Mouse (Mus musculus) embryonic facial prominence, embryonic 12.5 days (tissue): ENCODE results near the gene Fam155a. TPM values are rescaled to one million over a fixed set of nuclear protein-coding genes. Genes with fewer than 3 reads are reported as not detected.
A peak's percentile ranks its signal among the peaks of the same experiment; 100 is the strongest.

Source experiments
- ATAC-seq: fragments of 200-750 bp; cut with Nextera tagmentation; 2 replicates; pipeline ENCODE4 v1.8.0; 2017; ENCODE audit not compliant: insufficient number of reproducible peaks, insufficient read depth, low FRiP score, low TSS enrichment
- H3K27ac ChIP-seq: fragments of 300-500 bp; sonication (generic); 2 replicates; pipeline ENCODE4 v1.5.1; 2016; ENCODE audit warnings: mild to moderate bottlenecking
- H3K27me3 ChIP-seq: fragments of 300-500 bp; sonication (generic); 2 replicates; pipeline ENCODE4 v1.6.1; 2016; ENCODE audit warnings: mild to moderate bottlenecking, moderate library complexity
- H3K36me3 ChIP-seq: fragments of 300-500 bp; sonication (generic); 2 replicates; pipeline ENCODE4 v1.6.1; 2016; ENCODE audit warnings: mild to moderate bottlenecking
- H3K4me1 ChIP-seq: fragments of 300-500 bp; sonication (generic); 2 replicates; pipeline ENCODE4 v1.6.1; 2016
- H3K4me2 ChIP-seq: fragments of 300-500 bp; sonication (generic); replicated peaks from 2 replicates; pipeline ENCODE4 v1.6.1; 2016; ENCODE audit warnings: mild to moderate bottlenecking, moderate library complexity
- H3K4me3 ChIP-seq: fragments of 300-500 bp; sonication (generic); 2 replicates; pipeline ENCODE4 v1.5.1; 2016; ENCODE audit warnings: mild to moderate bottlenecking
- H3K9ac ChIP-seq: fragments of 300-500 bp; sonication (generic); 2 replicates; pipeline ENCODE4 v1.6.1; 2016; ENCODE audit warnings: mild to moderate bottlenecking, moderate library complexity
- H3K9me3 ChIP-seq: fragments of 300-500 bp; sonication (generic); 2 replicates; pipeline ENCODE4 v1.6.1; 2016; ENCODE audit warnings: mild to moderate bottlenecking, moderate library complexity
- WGBS: fragments of 180-500 bp; shearing (Covaris S2); methylation state at CpG from one replicate; pipeline ENCODE4 v1.1.7; 2016; 5-methylcytosine and 5-hydroxymethylcytosine counted together
- polyA plus RNA-seq: library from polyadenylated mRNA; unstranded; fragments of >200 nt; fragmentation: Nextera tagmentation; extraction: Ambion mirVana; gene quantifications from 2 replicates; pipeline ENCODE4 v1.2.1, GENCODE M21; 2016

Fam155a gene
- polyA plus RNA-seq, 1 experiment from 2014 or later, result 1.3 TPM

DNA sequence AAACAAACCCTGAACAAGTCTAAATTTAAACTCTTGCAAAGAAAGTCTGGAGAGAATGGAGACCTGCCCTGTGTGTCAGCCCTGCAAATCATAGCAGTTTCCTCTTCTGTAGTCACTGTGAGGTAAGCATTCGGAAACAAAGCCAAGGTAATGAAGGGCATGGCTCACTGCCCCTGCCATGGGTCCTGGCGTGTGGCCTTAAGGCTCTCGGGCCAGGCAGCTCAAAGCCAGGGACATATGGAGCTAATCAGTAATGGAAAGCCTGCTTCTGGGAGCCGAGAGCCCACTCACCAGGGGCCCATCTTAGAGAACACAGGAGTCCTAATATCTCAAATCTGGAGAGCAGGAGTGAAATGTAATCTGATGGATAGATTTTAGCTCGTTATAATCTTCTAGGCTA, 525.0 kb downstream of the Fam155a start:
- Histone ChIP-seq H3K9ac (no peak overlapping the region), H3K9me3 (no peaks in the 10 kb centered on the region), H3K36me3 (no peaks in the 10 kb centered on the region), H3K27ac (no peak overlapping the region), H3K27me3 (no peaks in the 10 kb centered on the region), H3K4me2 (no peak overlapping the region), H3K4me3 (no peak overlapping the region), H3K4me1 (peaks cover 2% of the 10 kb centered on the region; the same call in 1 of the 2 replicates)
- WGBS, result 19% methylated on average over 5 of the region's 5 CpGs
- no peak for ATAC-seq

DNA sequence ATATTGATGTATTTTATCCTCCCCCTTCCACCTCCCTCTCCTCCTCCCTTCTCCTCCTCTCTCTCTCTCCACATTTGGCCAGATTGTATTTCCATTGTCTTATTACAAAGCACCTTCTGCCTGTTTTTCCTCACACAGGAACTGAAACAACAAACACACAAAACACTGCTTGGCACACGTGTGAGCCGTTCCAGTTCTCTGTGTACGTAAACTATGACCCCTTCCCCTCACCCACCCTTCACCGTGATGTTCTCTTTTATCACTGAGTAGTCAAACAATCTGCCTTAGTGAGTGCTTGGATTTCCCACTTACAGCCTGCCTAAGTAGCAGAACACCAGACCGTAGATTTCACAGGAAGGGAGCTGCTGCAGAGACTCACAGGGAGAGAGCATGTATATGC, 530.0 kb downstream of the Fam155a start:
- Histone ChIP-seq H3K36me3 (no peaks in the 10 kb centered on the region), H3K9me3 (no peaks in the 10 kb centered on the region), H3K9ac (no peak overlapping the region), H3K27ac (no peak overlapping the region), H3K4me2 (no peak overlapping the region), H3K4me1 (peaks cover 6% of the 10 kb centered on the region; the same call in 1 of the 2 replicates), H3K27me3 (no peaks in the 10 kb centered on the region), H3K4me3 (no peak overlapping the region)
- ATAC-seq, result no peak
- WGBS, result 24% methylated on average over 5 of the region's 5 CpGs

DNA sequence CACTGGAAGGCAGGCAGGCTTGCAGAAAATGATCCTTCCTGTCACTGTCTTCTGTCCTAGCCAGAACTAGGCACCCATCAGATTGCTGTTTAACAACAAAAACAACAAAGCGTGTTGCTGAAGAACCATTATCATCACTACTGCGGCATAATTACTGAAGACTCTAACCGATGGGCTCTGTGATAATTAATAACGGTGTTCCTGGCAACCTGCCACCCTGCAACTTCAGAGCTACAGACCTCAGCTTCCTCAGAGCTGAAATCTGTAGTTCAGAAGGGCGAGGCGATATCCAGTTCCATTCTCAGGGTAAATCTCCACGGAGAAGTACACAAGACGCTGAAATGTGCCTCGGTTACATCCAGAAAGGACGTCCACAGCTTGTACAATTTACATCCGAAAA, 531.2 kb downstream of the Fam155a start:
- WGBS, result 60% methylated on average over 11 of the region's 11 CpGs

DNA sequence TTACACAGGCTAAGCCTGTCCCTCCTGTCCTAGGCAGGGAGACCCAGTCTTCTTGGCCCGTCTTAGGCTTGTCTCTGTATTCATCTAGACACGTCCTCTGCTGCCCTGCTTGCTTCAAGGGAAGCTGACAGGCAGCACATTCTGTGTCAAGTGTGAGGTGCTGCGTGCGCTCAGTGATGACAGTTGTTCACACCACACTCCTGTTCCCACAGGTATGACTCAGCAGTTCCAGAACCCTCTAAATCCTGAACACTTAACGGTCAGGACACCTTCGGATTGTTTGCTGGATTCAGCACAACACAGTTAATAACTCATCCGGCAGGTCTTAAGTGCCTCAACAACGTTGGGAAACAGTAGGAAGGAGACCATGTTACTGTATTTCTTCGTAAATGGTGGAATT, 532.0 kb downstream of the Fam155a start:
- no peak overlapping the region for H3K27ac ChIP-seq

More for the DNA sequence above, 531.2 kb downstream of the Fam155a start:
- Histone ChIP-seq H3K36me3 (no peaks in the 10 kb centered on the region), H3K4me2 (no peak overlapping the region), H3K27me3 (no peaks in the 10 kb centered on the region), H3K9me3 (no peaks in the 10 kb centered on the region), H3K9ac (no peak overlapping the region), H3K27ac (no peak overlapping the region), H3K4me3 (no peak overlapping the region), H3K4me1 (peaks cover 6% of the 10 kb centered on the region; the same call in 1 of the 2 replicates)
- no peak for ATAC-seq

DNA sequence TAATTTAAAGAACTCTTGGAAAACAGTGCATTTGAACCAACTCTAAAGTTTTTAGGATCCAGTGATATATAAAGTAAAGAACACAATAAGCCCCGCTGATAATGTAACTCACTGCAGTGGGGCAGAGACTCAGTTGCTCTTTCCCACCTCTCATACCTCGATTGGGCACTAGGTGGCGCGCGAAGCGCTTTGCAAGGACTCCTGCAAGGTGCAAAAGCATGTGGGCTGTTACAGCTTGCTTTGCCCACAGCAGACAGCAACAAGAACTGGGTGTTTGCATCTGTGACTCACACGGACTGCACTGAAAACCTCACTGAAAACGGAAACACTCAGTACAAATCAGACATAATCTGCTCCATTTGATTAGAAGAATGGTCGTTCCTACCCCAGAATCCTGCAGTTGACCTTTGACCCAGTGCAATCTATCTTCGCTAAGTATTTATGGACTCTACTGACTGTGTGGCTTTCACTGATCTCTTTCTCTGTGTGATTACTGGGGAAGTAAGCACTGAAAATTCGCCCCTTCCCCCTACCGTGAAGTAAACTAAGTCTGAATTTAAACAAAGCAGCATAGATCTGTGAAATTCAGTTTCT, 537.5 kb downstream of the Fam155a start:
- Histone ChIP-seq H3K27me3 (no peaks in the 10 kb centered on the region), H3K9me3 (no peaks in the 10 kb centered on the region), H3K4me2 (no peak overlapping the region), H3K36me3 (no peaks in the 10 kb centered on the region), H3K9ac (no peak overlapping the region), H3K27ac (no peak overlapping the region), H3K4me1 (no peaks in the 10 kb centered on the region), H3K4me3 (no peak overlapping the region)
- 9% methylated on average over 12 of the region's 12 CpGs for WGBS
- ATAC-seq, result peak; percentile 80

More for the DNA sequence above, 532.0 kb downstream of the Fam155a start:
- Histone ChIP-seq H3K27me3 (no peaks in the 10 kb centered on the region), H3K4me2 (no peak overlapping the region), H3K9ac (no peak overlapping the region), H3K9me3 (no peaks in the 10 kb centered on the region), H3K36me3 (no peaks in the 10 kb centered on the region), H3K4me3 (no peak overlapping the region), H3K4me1 (peaks cover 6% of the 10 kb centered on the region; the same call in 1 of the 2 replicates)
- ATAC-seq, result no peak
- 80% methylated on average over 9 of the region's 9 CpGs for WGBS

DNA sequence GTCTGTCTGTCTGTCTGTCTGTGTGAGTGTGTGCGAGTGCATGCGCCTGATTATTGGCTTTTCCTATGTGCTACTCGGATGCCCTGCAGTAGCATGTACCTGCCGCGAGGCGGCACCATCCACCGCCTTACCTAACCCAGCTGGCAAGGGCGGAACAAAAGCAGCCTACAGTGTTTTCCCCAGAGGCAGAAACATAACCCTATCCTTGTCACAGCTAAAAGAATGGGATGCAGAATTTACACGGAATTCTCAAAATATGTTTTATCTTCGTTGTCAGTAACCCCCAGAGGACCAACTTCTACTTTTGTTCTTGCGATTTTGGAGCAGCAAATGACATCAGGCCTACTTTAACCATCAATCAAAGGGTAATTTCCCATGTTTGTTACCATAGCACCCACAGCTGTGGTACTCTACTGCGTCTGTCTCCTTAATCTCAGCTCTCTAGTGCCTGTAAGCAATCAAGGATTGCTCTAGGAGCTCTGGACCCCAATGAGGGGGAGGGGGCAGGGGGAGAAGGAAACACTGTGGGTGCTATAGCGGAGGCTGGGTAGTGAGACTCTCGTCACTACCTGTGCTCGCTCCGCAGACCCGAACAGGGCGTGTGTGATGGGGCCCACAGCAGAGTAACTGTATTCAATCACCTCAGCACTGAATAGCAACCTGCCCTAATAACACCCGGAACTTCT, 543.0 kb downstream of the Fam155a start:
- Histone ChIP-seq H3K4me1 (peaks cover 7% of the 10 kb centered on the region), H3K9ac (no peak overlapping the region), H3K36me3 (no peaks in the 10 kb centered on the region), H3K4me3 (no peak overlapping the region), H3K27me3 (0 out of 2 replicates have a peak, but pooled peaks cover 3% of the 10 kb centered on the region), H3K27ac (no peak overlapping the region), H3K4me2 (no peak overlapping the region), H3K9me3 (no peaks in the 10 kb centered on the region)
- ATAC-seq, result peak; percentile 58; the same call in 1 of the 2 replicates
- 37% methylated on average over 19 of the region's 19 CpGs for WGBS

DNA sequence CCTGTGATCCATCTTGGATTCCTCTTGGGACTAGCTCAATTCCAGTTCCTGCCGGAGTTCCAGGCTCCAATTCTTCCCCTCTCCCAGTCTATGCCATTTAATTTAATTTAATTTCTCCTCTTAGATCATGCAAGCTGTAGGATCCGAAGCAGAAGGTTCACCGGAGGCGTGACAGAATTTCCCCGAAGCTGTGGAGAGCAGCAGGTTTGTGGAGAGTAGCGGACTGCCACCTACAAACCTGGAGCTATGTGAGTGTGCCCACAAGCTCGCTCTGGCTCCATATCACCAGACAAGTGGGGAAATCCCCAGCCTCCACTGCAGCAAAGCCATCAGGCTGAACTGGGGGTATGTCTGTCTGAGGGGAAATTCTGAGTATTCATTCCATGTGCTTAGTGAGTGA, 544.2 kb downstream of the Fam155a start:
- H3K4me2 ChIP-seq, result no peak overlapping the region
- no peaks in the 10 kb centered on the region for H3K9me3 ChIP-seq
- no peak overlapping the region for H3K9ac ChIP-seq
- H3K27ac ChIP-seq, result no peak overlapping the region
- H3K4me1 ChIP-seq, result peaks cover 7% of the 10 kb centered on the region
- H3K36me3 ChIP-seq, result no peaks in the 10 kb centered on the region
- no peak overlapping the region for H3K4me3 ChIP-seq
- H3K27me3 ChIP-seq, result 0 out of 2 replicates have a peak, but pooled peaks cover 3% of the 10 kb centered on the region
- ATAC-seq, result no peak
- 58% methylated on average over 7 of the region's 7 CpGs for WGBS

DNA sequence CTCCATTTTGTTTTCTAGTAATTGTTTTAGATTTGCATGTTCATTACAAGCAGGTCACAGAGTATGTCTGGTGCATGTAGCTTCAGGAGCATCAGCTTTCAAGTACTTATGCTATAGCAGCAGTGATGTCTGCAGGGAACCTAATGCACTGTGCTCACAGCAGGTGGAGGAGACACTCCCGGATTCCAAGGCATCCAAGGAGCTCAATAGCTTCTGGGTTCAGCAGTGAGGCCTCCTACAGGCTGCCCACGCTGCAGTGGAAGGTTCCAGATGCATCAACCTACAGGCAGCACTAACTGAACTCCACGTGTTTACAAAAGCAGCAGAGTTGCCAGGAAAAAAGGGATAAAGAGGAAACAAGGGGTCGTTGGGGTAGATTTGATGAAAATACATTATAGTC, 559.2 kb downstream of the Fam155a start:
- Histone ChIP-seq H3K4me1 (no peaks in the 10 kb centered on the region), H3K4me2 (no peak overlapping the region), H3K4me3 (no peak overlapping the region), H3K27me3 (no peaks in the 10 kb centered on the region), H3K9ac (no peak overlapping the region), H3K27ac (no peak overlapping the region), H3K36me3 (no peaks in the 10 kb centered on the region), H3K9me3 (no peaks in the 10 kb centered on the region)
- no peak for ATAC-seq
- WGBS, result 66% methylated on average over 4 of the region's 4 CpGs

DNA sequence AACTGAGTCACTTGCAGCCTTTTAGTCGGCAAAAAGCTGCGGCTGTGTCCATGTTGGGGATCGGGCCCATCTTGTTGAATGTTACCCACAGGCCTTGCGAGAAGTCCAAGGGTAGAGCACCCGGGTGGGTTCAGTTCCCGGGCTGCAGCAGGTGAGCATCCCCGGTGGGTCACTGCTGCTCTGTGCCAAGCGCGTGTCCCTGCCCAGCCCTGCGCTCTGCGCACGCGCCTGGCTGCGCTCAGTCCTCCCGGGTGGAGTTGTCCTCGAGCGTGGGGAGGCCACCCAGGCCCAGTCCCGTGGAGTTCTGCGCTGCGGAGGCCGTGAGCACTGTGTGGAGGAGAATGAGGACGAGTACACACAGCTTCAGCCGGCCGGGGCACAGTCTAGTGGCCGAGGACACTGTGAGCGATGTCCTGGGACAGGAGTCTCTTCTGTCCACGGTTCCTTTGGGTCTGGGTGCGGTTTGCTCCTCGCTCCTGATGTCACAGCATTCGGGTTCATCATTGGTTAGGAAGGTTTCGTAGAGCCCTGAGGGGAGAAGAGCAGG, 563.4 kb downstream of the Fam155a start:
- Histone ChIP-seq H3K4me1 (peaks cover 4% of the 10 kb centered on the region; the same call in 1 of the 2 replicates), H3K27me3 (no peaks in the 10 kb centered on the region), H3K27ac (no peak overlapping the region), H3K9me3 (no peaks in the 10 kb centered on the region), H3K9ac (no peak overlapping the region), H3K4me3 (no peak overlapping the region), H3K36me3 (no peaks in the 10 kb centered on the region), H3K4me2 (no peak overlapping the region)
- 93% methylated on average over 31 of the region's 31 CpGs for WGBS
- no peak for ATAC-seq

DNA sequence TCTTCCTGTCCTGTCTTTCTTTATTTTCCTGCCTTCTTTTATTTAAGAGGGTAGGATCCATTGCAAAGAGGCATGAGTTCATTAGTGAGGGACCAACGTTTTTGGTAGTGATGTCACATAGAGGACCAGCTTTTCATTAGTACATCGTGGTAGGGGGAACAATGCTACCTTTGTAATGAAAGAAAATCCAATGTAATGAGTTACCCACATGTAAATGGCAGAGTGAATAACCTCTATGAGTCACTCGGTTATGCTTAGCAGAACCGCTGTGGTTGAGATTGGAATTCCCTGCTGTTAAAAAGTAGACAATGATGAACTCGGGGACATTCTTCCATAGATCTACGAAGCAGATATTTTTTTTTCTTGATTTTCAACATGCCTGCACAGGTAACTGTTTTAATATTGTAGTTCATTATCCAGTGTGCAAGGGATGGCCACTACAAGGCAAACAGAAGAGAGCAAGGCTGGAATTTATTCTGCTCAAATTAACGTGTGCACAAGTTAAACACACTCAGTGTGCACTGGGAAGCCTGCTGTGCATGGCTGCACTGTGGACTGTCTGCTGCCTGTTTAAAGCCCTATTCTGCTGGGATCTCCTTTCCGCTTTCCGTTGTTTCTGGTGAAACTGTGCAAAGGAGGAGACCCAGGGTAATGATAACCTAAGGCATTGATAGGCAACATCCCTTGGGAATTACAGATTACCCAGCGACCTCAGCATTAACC, 566.5 kb downstream of the Fam155a start:
- WGBS, result 44% methylated on average over 10 of the region's 10 CpGs
- Histone ChIP-seq H3K9ac (no peak overlapping the region), H3K4me1 (peaks cover 4% of the 10 kb centered on the region; the same call in 1 of the 2 replicates), H3K27me3 (no peaks in the 10 kb centered on the region), H3K9me3 (no peaks in the 10 kb centered on the region), H3K27ac (no peak overlapping the region), H3K36me3 (no peaks in the 10 kb centered on the region), H3K4me2 (no peak overlapping the region), H3K4me3 (no peak overlapping the region)
- ATAC-seq, result no peak

DNA sequence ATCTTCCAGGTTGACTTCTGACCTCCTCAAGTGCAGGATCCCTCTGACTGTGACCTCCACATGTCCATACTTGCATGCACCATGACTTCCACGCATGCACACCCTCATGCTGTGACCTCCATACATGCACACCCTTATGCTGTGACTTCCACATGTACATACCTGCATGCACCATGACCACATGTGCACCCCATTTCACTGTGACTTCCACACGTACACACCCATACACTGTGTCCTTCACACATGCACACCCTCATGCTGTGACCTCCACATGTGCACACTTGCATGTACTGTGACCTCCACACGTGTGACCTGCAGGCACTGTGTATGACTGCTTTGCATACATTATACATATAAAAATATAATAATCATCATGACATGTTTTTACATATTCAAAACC, 570.9 kb downstream of the Fam155a start:
- no peak overlapping the region for H3K9ac ChIP-seq
- no peak overlapping the region for H3K27ac ChIP-seq
- no peak overlapping the region for H3K4me3 ChIP-seq
- WGBS, result 84% methylated on average over 3 of the region's 3 CpGs
- no peak overlapping the region for H3K4me2 ChIP-seq
- H3K36me3 ChIP-seq, result no peaks in the 10 kb centered on the region
- ATAC-seq, result no peak
- no peaks in the 10 kb centered on the region for H3K9me3 ChIP-seq
- H3K27me3 ChIP-seq, result no peaks in the 10 kb centered on the region
- H3K4me1 ChIP-seq, result peaks cover 4% of the 10 kb centered on the region; the same call in 1 of the 2 replicates
